Comparison of ENCODE assay signal across 14 mouse cellular contexts in genomic region chr6:84333666-84334179, GRCm38 (mm10).
"Had no signal": no experiment of that assay in that cellular context is flagged by ENCODE, and none has a peak within 500 bp of the region (broad histone marks: within the 10 kb centered on the region; RNA-seq: fewer than 3 reads in every experiment).

No protein-coding gene starts in this region.

- H3K4me3 ChIP-seq: liver, embryonic 13.5 days; megakaryocyte, embryonic 14.5 days; midbrain, embryonic 10.5 days; midbrain, embryonic 13.5 days; myocyte; neural tube, embryonic 13.5 days had no signal

- H3K27ac ChIP-seq: liver, embryonic 13.5 days; midbrain, embryonic 10.5 days; midbrain, embryonic 13.5 days; neural tube, embryonic 13.5 days had no signal

- DNase-seq: kidney, postnatal 14 days; kidney, postnatal 4 days; liver, embryonic 13.5 days; lung, adult 2 months; lung, postnatal 36 days; retina, postnatal 1 day; thymus, adult 18-20 months; thymus, postnatal 36 days had no signal

- ATAC-seq: midbrain, embryonic 13.5 days; midbrain, embryonic 16.5 days had no signal
